Mouse (Mus musculus): ENCODE measurements around the gene Urm1. TPM values are rescaled to one million over a fixed set of nuclear protein-coding genes. Genes with fewer than 3 reads are reported as not detected.
"Not testable (repeated sequence)": the region's sequence is repeated elsewhere in the genome, so short reads cannot be mapped to it uniquely, and the experiment has no call there.

The Urm1 gene
- polyA plus RNA-seq, 2 experiments from 2014 or later: 21.1 to 25.3 TPM

DNA sequence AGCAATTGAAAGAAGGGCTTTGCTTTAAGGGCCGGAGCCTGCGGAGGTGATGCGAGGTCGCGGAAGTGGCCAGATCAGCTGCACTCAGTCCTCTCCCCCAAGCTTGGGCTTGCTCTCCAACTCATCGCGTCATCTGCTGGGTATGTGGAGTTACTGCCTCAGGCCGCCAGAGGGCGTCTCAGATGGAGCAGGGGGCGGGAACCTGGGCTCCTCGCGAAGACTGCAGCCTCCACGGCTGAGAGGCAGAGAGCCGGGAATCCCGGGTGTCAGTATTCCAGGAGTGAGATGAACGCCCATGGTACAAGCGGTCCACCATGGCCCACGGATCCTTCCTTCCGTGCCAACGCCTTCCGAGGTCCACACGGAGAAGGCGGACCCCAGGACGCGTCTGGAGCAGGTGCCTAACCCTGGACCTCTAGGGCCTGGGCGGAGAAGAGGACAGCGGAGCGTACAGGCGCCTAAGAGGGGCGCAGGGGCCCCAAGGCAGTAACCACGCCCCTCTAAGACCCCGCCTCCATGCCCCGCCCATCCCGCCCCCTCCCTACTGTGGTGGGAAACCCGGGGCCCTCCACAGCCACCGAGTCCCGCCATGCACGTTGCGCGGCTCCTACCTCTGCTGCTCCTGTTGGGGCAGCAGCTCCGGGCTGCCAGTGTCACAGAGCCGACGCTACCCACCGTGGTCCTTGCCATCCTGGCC is 49.2 kb downstream of the Urm1 start, which contains the start of gene Cercam:
Cercam (plus strand) TSS at position 216 of the 697 bp plus-strand sequence.
- ATAC-seq: peak; percentile 90

DNA sequence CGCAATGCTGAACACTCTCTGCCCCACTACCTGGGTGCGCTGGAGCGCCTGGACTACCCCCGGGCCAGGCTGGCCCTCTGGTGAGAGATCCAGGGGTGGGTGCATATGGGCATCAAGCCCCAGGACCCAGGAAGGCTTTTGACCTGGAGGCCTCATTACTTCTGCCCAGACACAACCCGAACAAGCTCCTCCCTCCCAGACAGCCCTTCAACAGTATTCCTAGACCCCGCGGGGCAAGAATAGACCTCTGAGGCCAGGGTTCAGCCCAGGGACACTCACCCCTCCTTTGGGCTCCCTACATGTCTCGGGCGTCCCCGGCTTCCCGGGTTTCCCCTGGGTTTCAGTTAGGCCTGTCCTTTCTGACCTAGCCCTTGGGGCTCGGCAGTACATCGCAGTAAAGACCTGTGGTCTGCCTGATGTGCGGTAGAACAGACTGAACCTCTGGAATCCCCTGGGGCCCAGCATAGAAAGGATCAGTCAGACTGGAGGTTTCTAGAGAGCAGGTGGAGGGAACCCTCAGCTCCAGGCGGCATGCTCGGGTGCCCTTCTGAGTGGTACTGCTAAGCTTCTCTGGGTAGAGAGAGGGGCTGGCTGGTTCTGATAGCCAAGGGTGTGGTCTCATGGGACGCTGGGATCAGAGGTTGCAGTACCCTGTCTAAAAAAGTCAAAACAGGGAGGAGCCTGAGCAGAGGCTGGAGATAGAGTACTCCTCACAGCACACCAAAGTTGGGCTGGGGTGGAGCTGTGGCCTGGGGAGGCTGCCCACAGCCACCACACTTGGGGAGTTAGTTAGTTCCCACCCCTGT is 50.0 kb downstream of the Urm1 start:
- no peak for ATAC-seq

DNA sequence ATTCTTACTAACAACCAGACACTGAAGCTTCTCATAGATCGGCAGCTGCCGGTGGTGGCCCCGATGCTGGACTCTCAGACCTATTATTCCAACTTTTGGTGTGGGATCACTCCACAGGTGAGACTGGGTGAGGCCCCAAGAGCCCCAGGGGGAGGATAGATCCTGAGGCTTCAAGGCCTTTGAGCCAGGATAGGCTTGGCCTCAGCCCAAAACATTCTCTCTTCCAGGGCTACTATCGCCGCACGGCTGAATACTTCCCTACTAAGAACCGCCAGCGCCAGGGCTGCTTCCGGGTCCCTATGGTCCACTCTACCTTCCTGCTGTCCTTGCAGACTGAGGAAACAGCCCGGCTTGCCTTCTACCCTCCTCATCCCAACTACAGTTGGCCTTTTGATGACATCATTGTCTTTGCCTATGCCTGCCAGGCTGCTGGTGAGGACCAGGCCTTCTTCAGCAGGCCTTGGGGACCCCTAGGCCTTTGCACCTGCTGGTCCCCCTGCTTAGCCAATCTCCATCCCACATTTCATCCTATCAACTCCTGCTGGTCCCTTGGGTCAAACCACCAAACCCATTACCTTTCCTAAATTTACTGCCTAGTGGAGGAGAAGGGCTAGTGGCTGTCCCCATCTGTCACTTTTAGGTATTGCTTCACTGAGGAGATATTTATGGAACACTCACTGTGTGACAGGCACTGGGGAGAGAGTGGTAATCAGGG is 52.9 kb downstream of the Urm1 start:
- no peak for ATAC-seq

DNA sequence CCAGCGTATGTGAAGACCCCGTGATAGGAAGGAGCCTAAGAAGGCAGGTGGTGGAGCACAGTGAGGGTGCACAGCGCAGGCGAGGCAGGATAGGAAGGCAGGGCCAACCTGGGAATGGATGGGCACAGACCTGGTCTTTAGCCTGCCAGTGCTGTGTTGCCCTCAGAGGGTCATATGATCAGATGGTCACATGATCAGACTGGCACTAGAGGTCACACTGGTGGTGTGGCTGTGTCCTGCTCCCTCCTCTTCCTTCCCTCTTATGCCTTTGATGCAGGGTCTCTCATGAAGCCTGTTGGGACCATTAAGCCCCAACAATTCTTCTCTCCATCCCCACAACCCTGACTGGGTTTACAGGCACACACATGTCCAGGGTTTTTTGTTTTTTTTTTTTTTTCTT is 53.9 kb downstream of the Urm1 start:
- no peak for ATAC-seq

DNA sequence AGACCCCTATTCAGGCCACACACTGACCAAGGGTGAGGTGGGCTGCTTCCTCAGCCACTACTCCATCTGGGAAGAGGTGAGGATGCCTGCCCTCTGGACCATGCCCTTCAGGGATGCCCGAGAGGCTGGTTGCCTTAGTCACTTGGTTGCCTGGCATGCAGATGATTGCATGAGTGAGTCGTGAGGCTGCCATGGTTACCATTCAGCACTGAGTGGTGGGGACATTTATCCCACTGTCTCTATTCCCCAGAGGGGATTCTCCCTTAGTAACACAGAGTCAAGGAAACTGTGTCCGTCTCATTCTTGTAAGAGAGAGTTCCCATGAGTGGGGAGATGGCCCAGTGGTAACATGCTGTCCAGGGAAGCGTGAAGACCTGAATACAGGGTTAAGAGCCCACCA is 58.2 kb downstream of the Urm1 start:
- no peak for ATAC-seq

DNA sequence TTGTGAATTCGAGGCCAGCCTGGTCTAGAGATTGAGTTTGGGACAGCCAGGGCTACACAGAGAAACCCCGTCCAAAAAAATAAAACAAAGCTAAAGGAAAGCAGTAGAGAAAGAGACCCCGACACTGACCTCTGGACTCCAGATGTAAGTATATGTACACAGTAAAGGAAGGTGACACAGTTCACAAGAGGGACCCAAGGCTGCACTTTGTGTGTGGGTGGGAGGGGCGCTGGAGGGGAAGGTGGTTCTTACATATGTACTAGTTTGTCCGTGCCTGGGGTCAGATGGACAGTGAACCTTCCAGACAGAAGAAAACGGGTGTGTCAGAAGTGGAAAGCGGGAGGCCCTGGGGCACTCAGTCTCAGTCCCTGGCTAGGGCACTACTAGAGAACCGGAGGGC is 59.3 kb downstream of the Urm1 start:
- no peak for ATAC-seq

DNA sequence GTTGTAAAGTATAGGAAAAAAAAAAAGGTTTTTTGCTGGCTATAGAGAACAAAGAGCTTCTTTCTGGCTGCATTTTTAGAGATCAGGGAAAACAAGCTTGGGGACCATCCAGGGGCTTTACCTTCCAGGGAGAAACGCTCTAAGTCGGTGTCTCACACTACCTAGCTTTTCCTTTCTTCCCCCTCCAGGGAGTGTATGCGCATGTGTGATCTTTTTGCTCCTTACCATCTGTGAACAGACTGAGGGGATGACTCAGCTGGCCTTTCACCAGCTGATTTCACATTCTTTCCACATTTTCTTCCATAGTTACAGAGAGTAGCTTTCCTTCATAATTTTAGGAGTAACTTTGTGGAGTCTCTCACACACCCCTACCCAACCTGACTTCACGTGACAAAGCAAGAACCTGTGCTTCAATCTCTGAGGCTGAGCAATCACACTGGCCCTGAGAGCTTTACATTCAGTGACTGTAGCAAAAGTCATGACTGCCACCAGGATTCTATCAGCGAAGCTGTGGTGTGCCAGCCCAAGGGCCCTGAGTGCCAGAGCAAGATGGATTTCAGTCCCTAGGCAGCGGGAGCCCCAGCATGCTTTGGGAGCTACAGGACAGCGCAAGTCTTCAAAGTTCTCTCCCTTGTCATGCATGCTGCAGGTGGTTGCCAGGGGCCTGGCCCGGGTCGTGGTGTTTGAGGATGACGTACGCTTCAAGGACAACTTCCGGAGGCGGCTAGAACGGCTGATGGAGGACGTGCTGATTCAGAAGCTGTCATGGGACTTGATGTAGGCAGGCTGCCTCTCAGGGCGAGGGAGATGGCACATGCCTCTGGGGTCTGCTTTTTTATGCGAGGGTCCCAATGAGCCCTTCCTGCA is 60.3 kb downstream of the Urm1 start:
- ATAC-seq: no peak

DNA sequence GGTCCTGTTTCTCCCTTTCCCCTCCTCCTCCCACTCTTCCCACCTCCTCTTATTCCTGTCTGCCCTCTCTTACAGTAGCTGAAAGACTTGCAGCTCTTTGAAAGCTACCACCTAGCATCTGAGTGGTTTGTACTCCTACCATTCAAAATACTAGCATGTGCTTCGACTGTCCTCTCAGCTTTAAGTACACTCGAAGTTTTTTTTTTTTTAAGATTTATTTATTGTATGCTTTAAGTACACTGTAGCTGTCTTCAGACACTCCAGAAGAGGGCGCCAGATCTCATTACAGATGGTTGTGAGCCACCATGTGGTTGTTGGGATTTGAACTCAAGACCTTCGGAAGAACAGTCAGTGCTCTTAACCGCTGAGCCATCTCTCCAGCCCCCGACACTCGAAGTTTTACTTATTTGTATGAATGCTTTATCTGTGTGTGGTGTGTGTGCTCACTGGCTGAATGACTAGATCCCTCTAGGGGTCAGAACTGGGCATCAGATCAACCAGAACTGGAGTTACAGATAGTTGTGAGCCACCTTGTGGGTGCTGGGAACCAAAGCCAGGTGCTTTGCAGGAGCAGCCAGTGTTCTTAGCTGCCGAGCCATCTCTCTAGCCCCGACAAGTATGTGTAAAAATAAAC is 66.9 kb downstream of the Urm1 start:
- not testable (repeated sequence) for ATAC-seq

DNA sequence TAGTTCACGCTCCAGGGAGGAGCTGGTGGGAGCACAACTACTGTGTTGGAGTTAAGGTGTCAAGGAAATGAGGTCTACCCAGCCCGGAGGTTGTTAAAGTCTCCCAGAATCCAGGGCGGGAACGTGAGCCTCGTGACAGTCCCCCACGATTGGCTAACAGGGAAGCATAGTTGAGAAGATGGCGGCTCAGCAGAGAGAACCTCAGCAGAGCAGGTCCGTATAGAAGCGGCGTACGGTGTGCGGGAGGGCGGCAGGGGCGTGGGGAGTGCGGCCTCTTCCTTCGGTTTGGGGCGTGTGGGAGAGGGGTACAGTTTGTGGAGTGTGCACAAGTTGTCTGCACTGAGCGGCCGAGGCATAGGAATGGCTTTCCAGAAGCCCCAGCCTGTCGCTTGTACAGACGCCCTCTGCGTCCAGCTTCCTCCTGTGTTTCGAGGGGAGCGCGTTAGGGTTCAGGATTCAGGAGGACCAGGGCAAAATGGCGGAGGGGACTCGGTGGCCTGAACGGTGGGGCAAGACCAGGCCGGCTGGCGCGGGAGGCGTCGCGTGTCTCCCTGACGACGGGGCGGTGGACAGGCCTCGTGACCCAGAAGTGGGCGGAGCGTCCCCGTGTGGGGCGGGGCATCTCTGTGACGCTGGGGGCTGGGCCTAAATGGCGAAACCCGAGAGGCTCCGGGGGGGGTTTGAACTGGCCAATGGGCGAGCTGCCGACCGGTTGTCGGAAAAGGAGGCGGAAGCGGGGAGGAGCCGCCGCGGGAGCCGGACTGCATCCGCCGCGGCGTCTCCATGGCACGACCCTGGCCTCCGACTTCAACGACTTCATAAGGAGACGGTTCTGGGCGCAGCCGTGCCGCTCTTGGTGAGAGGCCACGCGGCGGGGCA is 69.4 kb downstream of the Urm1 start, which contains the start of gene Odf2:
Odf2 (plus strand) TSS at position 156 of the 879 bp plus-strand sequence.
- ATAC-seq: peak; percentile 94

DNA sequence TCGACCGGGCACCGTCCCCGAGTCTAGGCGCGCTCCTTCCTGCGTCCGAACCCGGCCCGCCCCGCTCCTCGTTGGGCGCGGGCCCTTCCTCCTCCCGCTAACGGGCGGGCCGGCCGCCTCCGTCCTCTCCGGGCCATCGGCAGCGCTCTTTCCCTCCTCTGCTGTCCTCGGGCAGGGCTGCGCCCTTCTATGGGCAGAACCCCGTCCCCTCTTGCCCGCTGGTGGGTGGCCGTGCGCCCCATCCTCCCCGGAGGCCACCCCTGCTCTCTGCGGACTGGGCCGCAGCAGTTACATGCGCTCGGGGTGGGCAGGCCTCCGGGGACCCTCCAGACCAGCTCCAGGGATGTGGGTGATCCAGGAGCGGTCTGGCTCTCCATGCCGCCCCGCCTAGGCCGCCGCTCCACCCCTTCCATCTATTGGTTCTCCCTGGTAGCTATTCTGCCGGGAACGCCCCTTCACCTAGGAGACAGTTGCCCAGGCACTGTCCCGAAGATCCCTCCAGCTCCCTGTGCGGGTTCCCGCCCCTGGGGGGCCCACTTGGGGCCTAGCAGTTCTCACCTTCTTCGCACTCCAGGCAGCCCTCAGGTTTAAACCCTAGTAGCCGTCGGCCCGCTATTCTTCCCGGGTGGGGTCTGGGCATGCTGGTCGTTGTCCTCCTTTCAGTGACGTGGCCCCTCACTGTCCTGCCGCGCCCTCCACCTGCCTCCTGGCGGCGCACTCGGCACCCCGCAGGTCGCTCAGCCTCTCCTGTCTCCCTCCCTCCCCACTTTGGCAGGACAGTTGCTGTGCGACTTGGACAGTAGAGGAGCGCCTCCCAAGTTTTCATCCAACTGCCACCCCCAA is 70.3 kb downstream of the Urm1 start:
- ATAC-seq: peak; percentile 22

DNA sequence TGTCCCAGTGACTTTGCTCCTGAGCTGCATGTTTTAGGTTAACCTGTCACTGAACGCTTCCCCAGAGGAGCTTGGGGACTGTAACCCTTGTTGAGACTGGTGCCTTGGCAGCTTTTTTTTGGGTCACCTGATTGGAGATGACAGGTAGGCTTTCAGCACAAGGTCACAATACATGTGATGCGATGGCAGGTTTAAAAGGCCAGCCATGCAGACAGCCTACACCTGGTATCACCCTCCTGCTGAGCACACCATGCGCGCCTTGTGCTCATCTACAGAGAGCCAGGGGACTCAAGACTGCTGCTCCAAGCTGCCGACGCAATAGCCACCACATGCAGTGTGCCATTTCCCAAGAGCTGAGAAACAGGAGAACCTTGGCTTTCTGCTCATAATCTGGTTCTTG is 71.9 kb downstream of the Urm1 start:
- ATAC-seq: no peak

Other genes starting within 250 kb of the Urm1 start
- gene Rapgef1, start 200.4 kb upstream of the Urm1 start, polyA plus RNA-seq (2017; shearing (Covaris generic)): 10 to 100 TPM; 28.7 to 35.9 TPM
- gene Gm13420, start 68.4 kb upstream of the Urm1 start, polyA plus RNA-seq (2017; shearing (Covaris generic)): under 1 TPM in 1 of 2 experiments, not detected in 1; 0.30 TPM
- not detected for gene Gm13547, start 60.8 kb upstream of the Urm1 start, polyA plus RNA-seq (2017; shearing (Covaris generic))
- gene Coq4, start 32.6 kb upstream of the Urm1 start, polyA plus RNA-seq (2017; shearing (Covaris generic)): 10 to 100 TPM in 1 of 2 experiments, 1 to 10 TPM in 1; 5.0 to 11.6 TPM
- 10 to 100 TPM; 20.3 to 34.2 TPM for gene Trub2, start 31.6 kb upstream of the Urm1 start, polyA plus RNA-seq (2017; shearing (Covaris generic))
- gene Slc27a4, start 17.4 kb upstream of the Urm1 start, polyA plus RNA-seq (2017; shearing (Covaris generic)): 1 to 10 TPM; 1.1 to 1.8 TPM
- under 1 TPM; 0.20 to 0.87 TPM for gene Cercam, start 49.1 kb downstream of the Urm1 start, polyA plus RNA-seq (2017; shearing (Covaris generic))
- gene Odf2, start 69.1 kb downstream of the Urm1 start, polyA plus RNA-seq (2017; shearing (Covaris generic)): 10 to 100 TPM; 47.1 to 62.9 TPM
- 10 to 100 TPM; 61.6 to 82.4 TPM for gene Gle1, start 115.4 kb downstream of the Urm1 start, polyA plus RNA-seq (2017; shearing (Covaris generic))
- gene Sptan1, start 145.5 kb downstream of the Urm1 start, polyA plus RNA-seq (2017; shearing (Covaris generic)): 100 to 1,000 TPM in 1 of 2 experiments, 10 to 100 TPM in 1; 70.4 to 103 TPM
- 1 to 10 TPM; 1.5 to 2.0 TPM for gene Wdr34, start 228.8 kb downstream of the Urm1 start, polyA plus RNA-seq (2017; shearing (Covaris generic))
- 100 to 1,000 TPM; 362 to 387 TPM for gene Set, start 237.3 kb downstream of the Urm1 start, polyA plus RNA-seq (2017; shearing (Covaris generic))